Mouse (Mus musculus) stomach, postnatal 0 days (tissue): ENCODE results near the gene Gipr.

Experiments used
- CTCF ChIP-seq: IDR thresholded peaks from 2 replicates; pipeline ENCODE4 v1.5.1; 2016; ENCODE audit warnings: antibody characterized with exemption, low read depth, mild to moderate bottlenecking, moderate library complexity
- EP300 ChIP-seq: optimal IDR thresholded peaks from 2 replicates; pipeline ENCODE3; 2016; ENCODE audit warnings: antibody characterized with exemption

DNA sequence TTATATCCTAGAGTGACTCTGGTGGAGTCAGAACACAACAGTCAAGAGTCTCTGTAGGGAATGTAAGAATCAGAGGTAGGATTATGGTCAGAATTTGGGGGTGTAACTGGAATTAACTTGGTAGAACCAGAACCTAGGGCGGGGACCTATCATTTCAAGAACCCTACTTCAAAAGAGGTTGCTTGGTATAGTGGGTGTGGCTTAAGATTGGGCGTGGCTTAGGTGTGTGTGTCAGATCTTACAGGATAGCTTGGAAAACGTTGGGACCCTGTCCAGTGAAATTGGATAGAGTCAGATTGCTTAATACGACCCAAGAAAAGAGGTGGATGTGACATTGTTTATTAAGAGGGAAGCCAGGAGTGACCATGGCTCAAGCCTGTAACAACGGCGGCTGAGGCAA is 14.0 kb upstream of the Gipr start:
- TF ChIP-seq EP300 (no peak), CTCF (no peak)
